11 mouse cellular contexts compared by ENCODE assay signal in the genomic region with DNA sequence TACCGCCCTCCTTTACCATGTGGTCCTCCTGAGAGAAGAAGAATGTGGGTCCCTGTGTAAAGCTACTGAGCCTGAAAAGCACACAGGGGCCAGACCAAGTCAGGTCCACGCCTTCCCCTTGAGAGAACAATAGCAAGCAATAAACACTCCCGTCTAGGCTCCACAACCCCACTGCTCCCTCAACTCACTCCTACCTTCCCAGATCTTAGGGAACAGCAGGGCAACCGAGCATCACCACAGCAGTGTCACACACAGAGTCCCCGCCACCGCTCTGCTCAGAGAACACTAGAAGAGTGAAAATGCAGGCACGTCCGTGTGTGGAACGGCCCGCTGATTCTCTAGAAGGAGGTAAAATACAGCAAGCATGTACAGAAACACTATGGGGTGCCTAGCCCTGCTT.
DNase-seq lines count a peak whose midpoint lies in the region; ATAC-seq and TF ChIP-seq lines count a peak whose summit lies in the region.
"Had no signal": no experiment of that assay in that cellular context is flagged by ENCODE, and none has a peak within 500 bp of the region (broad histone marks: within the 10 kb centered on the region; RNA-seq: fewer than 3 reads in every experiment).

No protein-coding gene starts in this region.

- H3K9me3 ChIP-seq in liver, embryonic 11.5 days (ENCODE audit: control insufficient read depth, low read length), result no peaks in the 10 kb centered on the region
- no peaks in the 10 kb centered on the region for H3K9me3 ChIP-seq in embryonic facial prominence, embryonic 12.5 days
- no peaks in the 10 kb centered on the region for H3K9me3 ChIP-seq in intestine, postnatal 0 days (ENCODE audit: control insufficient read depth)
- H3K9me3 ChIP-seq in neural tube, embryonic 12.5 days, result no peaks in the 10 kb centered on the region
- H3K9me3 ChIP-seq: hindbrain, embryonic 12.5 days; limb, embryonic 15.5 days had no signal

- H3K36me3 ChIP-seq in liver, embryonic 11.5 days (ENCODE audit: control insufficient read depth, insufficient read depth, low read length), result no peaks in the 10 kb centered on the region
- no peaks in the 10 kb centered on the region for H3K36me3 ChIP-seq in embryonic facial prominence, embryonic 12.5 days
- H3K36me3 ChIP-seq in intestine, postnatal 0 days (ENCODE audit: control insufficient read depth, insufficient read depth), result no peaks in the 10 kb centered on the region
- H3K36me3 ChIP-seq in neural tube, embryonic 12.5 days, result no peaks in the 10 kb centered on the region
- H3K36me3 ChIP-seq: hindbrain, embryonic 12.5 days; limb, embryonic 15.5 days had no signal

- peaks cover 32% of the 10 kb centered on the region for H3K4me1 ChIP-seq in liver, embryonic 11.5 days (replicated peaks; ENCODE audit: control insufficient read depth, insufficient read depth, low read length)
- peaks cover 33% of the 10 kb centered on the region; the same call in 1 of the 2 replicates for H3K4me1 ChIP-seq in embryonic facial prominence, embryonic 12.5 days
- 0 out of 2 replicates have a peak, but pooled peaks cover 19% of the 10 kb centered on the region for H3K4me1 ChIP-seq in intestine, postnatal 0 days (replicated peaks; ENCODE audit: control insufficient read depth, insufficient read depth, low read length)
- peaks cover 40% of the 10 kb centered on the region for H3K4me1 ChIP-seq in neural tube, embryonic 12.5 days

- H3K4me3 ChIP-seq in liver, embryonic 11.5 days (ENCODE audit: low read depth, low read length), result peak overlapping the region; percentile 21; the same call in 1 of the 2 replicates
- no peak overlapping the region for H3K4me3 ChIP-seq in embryonic facial prominence, embryonic 12.5 days
- H3K4me3 ChIP-seq in intestine, postnatal 0 days (ENCODE audit: low read depth, low read length), result no peak overlapping the region
- no peak overlapping the region for H3K4me3 ChIP-seq in neural tube, embryonic 12.5 days
- H3K4me3 ChIP-seq: hindbrain, embryonic 12.5 days; limb, embryonic 15.5 days; myocyte had no signal

- WGBS in liver, embryonic 11.5 days, result 70% methylated on average over 10 of the region's 10 CpGs
- WGBS in embryonic facial prominence, embryonic 12.5 days, result 48% methylated on average over 10 of the region's 10 CpGs
- WGBS in intestine, postnatal 0 days, result 44% methylated on average over 10 of the region's 10 CpGs
- WGBS in neural tube, embryonic 12.5 days, result 16% methylated on average over 10 of the region's 10 CpGs

- no peak for TF ChIP-seq CTCF in intestine, postnatal 0 days (IDR thresholded peaks at IDR 0.05; ENCODE audit: low read depth)

- no peak; the same call in 1 of the 2 replicates for ATAC-seq in liver, embryonic 11.5 days (replicated peaks; ENCODE audit: low FRiP score)
- 0 out of 2 replicates have a peak, but pooled peaks have one; percentile 42 for ATAC-seq in embryonic facial prominence, embryonic 12.5 days (ENCODE audit: insufficient number of reproducible peaks, insufficient read depth, low FRiP score, low TSS enrichment)
- peak; percentile 41 for ATAC-seq in intestine, postnatal 0 days
- no peak for ATAC-seq in neural tube, embryonic 12.5 days (ENCODE audit: low FRiP score, low read depth)

- H3K9ac ChIP-seq in liver, embryonic 11.5 days (ENCODE audit: low read depth, low read length), result peak overlapping the region; percentile 37; the same call in 1 of the 2 replicates
- no peak overlapping the region for H3K9ac ChIP-seq in embryonic facial prominence, embryonic 12.5 days
- H3K9ac ChIP-seq in intestine, postnatal 0 days (ENCODE audit: low read depth, low read length), result no peak overlapping the region
- no peak overlapping the region for H3K9ac ChIP-seq in neural tube, embryonic 12.5 days
- H3K9ac ChIP-seq: hindbrain, embryonic 12.5 days; limb, embryonic 15.5 days had no signal

- DNase-seq in liver, embryonic 11.5 days (ENCODE audit: low spot score), result no peak
- no peak for DNase-seq in liver
- DNase-seq in layer of hippocampus, postnatal 36 days, result no peak
- no peak for DNase-seq in cerebellum, adult 18-20 months
- DNase-seq: right cerebral cortex, postnatal 25 days had no signal

- peak overlapping the region; percentile 83 for H3K27ac ChIP-seq in liver, embryonic 11.5 days (ENCODE audit: low read depth, low read length)
- H3K27ac ChIP-seq in embryonic facial prominence, embryonic 12.5 days, result 0 out of 2 replicates have a peak overlapping the region, but pooled peaks have one; percentile 36
- H3K27ac ChIP-seq in intestine, postnatal 0 days (ENCODE audit: low read depth, low read length), result no peak overlapping the region
- H3K27ac ChIP-seq in neural tube, embryonic 12.5 days, result no peak overlapping the region
- H3K27ac ChIP-seq: hindbrain, embryonic 12.5 days; limb, embryonic 15.5 days had no signal

- H3K27me3 ChIP-seq in liver, embryonic 11.5 days (replicated peaks; ENCODE audit: control insufficient read depth, insufficient read depth, low read length), result no peaks in the 10 kb centered on the region
- no peaks in the 10 kb centered on the region for H3K27me3 ChIP-seq in embryonic facial prominence, embryonic 12.5 days
- H3K27me3 ChIP-seq in intestine, postnatal 0 days (replicated peaks; ENCODE audit: control insufficient read depth, insufficient read depth, low read length), result no peaks in the 10 kb centered on the region
- no peaks in the 10 kb centered on the region for H3K27me3 ChIP-seq in neural tube, embryonic 12.5 days (replicated peaks)
- H3K27me3 ChIP-seq: hindbrain, embryonic 12.5 days; limb, embryonic 15.5 days had no signal

- H3K4me2 ChIP-seq in liver, embryonic 11.5 days, result peak overlapping the region; percentile 66
- no peak overlapping the region for H3K4me2 ChIP-seq in embryonic facial prominence, embryonic 12.5 days (replicated peaks)
- H3K4me2 ChIP-seq in intestine, postnatal 0 days (replicated peaks; ENCODE audit: low read depth), result peak overlapping the region; percentile 43
- H3K4me2 ChIP-seq in neural tube, embryonic 12.5 days (replicated peaks), result peak overlapping the region; percentile 30; the same call in 1 of the 2 replicates
- H3K4me2 ChIP-seq: hindbrain, embryonic 12.5 days; limb, embryonic 15.5 days had no signal

Comparison
In these comparisons a context has a peak if more than half of its experiments do, and no peak if none do; other contexts are left out.
1. ATAC-seq: peak in embryonic facial prominence, embryonic 12.5 days (single experiment) and intestine, postnatal 0 days (single experiment); none in liver, embryonic 11.5 days (single experiment) and neural tube, embryonic 12.5 days (single experiment).
2. H3K27ac ChIP-seq: peak in liver, embryonic 11.5 days (single experiment) and embryonic facial prominence, embryonic 12.5 days (single experiment); none in intestine, postnatal 0 days (single experiment) and neural tube, embryonic 12.5 days (single experiment).